23 mouse cellular contexts compared by ENCODE assay signal in the genomic region with DNA sequence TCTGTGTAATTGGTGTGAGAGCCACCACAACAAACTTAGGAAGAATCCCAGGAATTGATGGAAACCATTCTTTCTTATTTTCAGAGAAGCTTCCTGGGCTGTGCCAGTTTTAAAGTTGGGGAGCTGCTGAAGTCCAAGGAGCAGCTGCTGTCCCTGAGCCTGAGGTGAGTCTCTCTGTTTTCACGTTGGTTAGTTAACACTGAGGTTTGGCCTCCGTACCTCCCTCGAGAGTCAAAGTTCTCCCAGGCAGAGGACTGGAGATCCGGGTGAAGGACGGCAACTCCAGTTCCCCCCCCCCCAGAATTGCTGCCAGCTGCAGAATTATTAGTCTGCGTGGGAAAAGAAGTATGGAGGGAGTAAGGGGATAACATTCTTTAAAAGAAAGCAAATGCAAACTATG.
DNase-seq lines count a peak whose midpoint lies in the region; ATAC-seq and TF ChIP-seq lines count a peak whose summit lies in the region.
"Had no signal": no experiment of that assay in that cellular context is flagged by ENCODE, and none has a peak within 500 bp of the region (broad histone marks: within the 10 kb centered on the region; RNA-seq: fewer than 3 reads in every experiment).

No protein-coding gene starts in this region.

- peak overlapping the region; percentile 29 for H3K4me3 ChIP-seq in heart, embryonic 12.5 days
- H3K4me3 ChIP-seq in testis, adult 2 months (ENCODE audit: control insufficient read depth, low read depth, low read length) = peak overlapping the region; percentile 61
- H3K4me3 ChIP-seq in hindbrain, embryonic 10.5 days = no peak overlapping the region
- H3K4me3 ChIP-seq: forebrain, embryonic 12.5 days; left cerebral cortex, adult 2 months; midbrain, embryonic 12.5 days; neural tube, embryonic 12.5 days had no signal

- peak; percentile 2 for DNase-seq in adrenal gland, postnatal 10 days
- DNase-seq in adrenal gland, adult 8-10 months = no peak
- no peak for DNase-seq in heart, adult 8-10 months (ENCODE audit: low spot score)
- no peak for DNase-seq in testis, postnatal 14 days (ENCODE audit: low spot score)
- no peak for DNase-seq in hindbrain, embryonic 10.5 days (ENCODE audit: low spot score)
- DNase-seq in cerebellum, adult 8-10 months = no peak
- DNase-seq: cerebellum, adult 9-11 months; gastrocnemius, postnatal 14 days; left cerebral cortex, postnatal 4 days; liver; liver, postnatal 0 days; lung, postnatal 10 days; spleen, adult 18-20 months; thymus, adult 2 months had no signal

- TF ChIP-seq POLR2A in testis, adult 2 months (IDR thresholded peaks at IDR 0.05; ENCODE audit: control insufficient read depth, low read depth, low read length) = no peak

- H3K27me3 ChIP-seq in heart, embryonic 12.5 days (replicated peaks) = no peaks in the 10 kb centered on the region
- H3K27me3 ChIP-seq in testis, adult 2 months (ENCODE audit: control insufficient read depth, insufficient read depth, low read length) = no peaks in the 10 kb centered on the region
- H3K27me3 ChIP-seq in hindbrain, embryonic 10.5 days (ENCODE audit: insufficient read depth, poor library complexity, severe bottlenecking) = no peaks in the 10 kb centered on the region
- H3K27me3 ChIP-seq: forebrain, embryonic 12.5 days; midbrain, embryonic 12.5 days; neural tube, embryonic 12.5 days had no signal

- no peak for ATAC-seq in heart, embryonic 12.5 days (ENCODE audit: insufficient number of reproducible peaks, low FRiP score)
- ATAC-seq: activated CD4-positive, CD25-positive, alpha-beta regulatory T cell, adult 4 months; hindbrain, embryonic 16.5 days; intestine, embryonic 16.5 days; liver, postnatal 0 days had no signal

- H3K4me1 ChIP-seq in heart, embryonic 12.5 days (replicated peaks) = peaks cover 28% of the 10 kb centered on the region
- no peaks in the 10 kb centered on the region; the same call in 1 of the 2 replicates for H3K4me1 ChIP-seq in testis, adult 2 months (ENCODE audit: control insufficient read depth, insufficient read depth, low read length)
- no peaks in the 10 kb centered on the region for H3K4me1 ChIP-seq in hindbrain, embryonic 10.5 days (replicated peaks)
- H3K4me1 ChIP-seq: forebrain, embryonic 12.5 days; midbrain, embryonic 12.5 days; neural tube, embryonic 12.5 days had no signal

- H3K4me2 ChIP-seq in heart, embryonic 12.5 days = peak overlapping the region; percentile 59
- H3K4me2 ChIP-seq: forebrain, embryonic 12.5 days; midbrain, embryonic 12.5 days; neural tube, embryonic 12.5 days had no signal

- H3K9me3 ChIP-seq in heart, embryonic 12.5 days (replicated peaks) = no peaks in the 10 kb centered on the region
- no peaks in the 10 kb centered on the region for H3K9me3 ChIP-seq in hindbrain, embryonic 10.5 days
- H3K9me3 ChIP-seq: forebrain, embryonic 12.5 days; midbrain, embryonic 12.5 days; neural tube, embryonic 12.5 days had no signal

- 44% methylated on average over 6 of the region's 6 CpGs for WGBS in heart, embryonic 12.5 days
- WGBS in hindbrain, embryonic 10.5 days = 74% methylated on average over 6 of the region's 6 CpGs

- peak overlapping the region; percentile 77 for H3K27ac ChIP-seq in heart, embryonic 12.5 days (ENCODE audit: poor library complexity, severe bottlenecking)
- H3K27ac ChIP-seq in testis, adult 2 months (ENCODE audit: control insufficient read depth, insufficient read depth, low read depth, low read length) = no peak overlapping the region
- no peak overlapping the region for H3K27ac ChIP-seq in hindbrain, embryonic 10.5 days
- H3K27ac ChIP-seq: forebrain, embryonic 12.5 days; left cerebral cortex, adult 2 months; midbrain, embryonic 12.5 days; neural tube, embryonic 12.5 days had no signal

- no peaks in the 10 kb centered on the region for H3K36me3 ChIP-seq in heart, embryonic 12.5 days
- H3K36me3 ChIP-seq in testis, adult 2 months (ENCODE audit: control insufficient read depth, insufficient read depth, low read length) = no peaks in the 10 kb centered on the region
- no peaks in the 10 kb centered on the region for H3K36me3 ChIP-seq in hindbrain, embryonic 10.5 days
- H3K36me3 ChIP-seq: forebrain, embryonic 12.5 days; midbrain, embryonic 12.5 days; neural tube, embryonic 12.5 days had no signal

- TF ChIP-seq CTCF in testis, adult 2 months (IDR thresholded peaks at IDR 0.05; ENCODE audit: control insufficient read depth, insufficient read depth, insufficient replicate concordance, low read depth, low read length) = no peak

- H3K9ac ChIP-seq in heart, embryonic 12.5 days = peak overlapping the region; percentile 41; the same call in 1 of the 2 replicates
- H3K9ac ChIP-seq: forebrain, embryonic 12.5 days; liver, postnatal 0 days; midbrain, embryonic 12.5 days; neural tube, embryonic 12.5 days had no signal
